Mouse (Mus musculus) midbrain, postnatal 0 days (tissue): ENCODE measurements at regions not wholly inside any gene's neighbourhood (a gene's known extent, or its start where the extent isn't known, plus 50 kb on each side); places are given as distances from the start of the nearest gene placed in this dataset.

Source experiments
- ATAC-seq: fragments of 200-750 bp; cut with Nextera tagmentation; 2 replicates; pipeline ENCODE4 v1.8.0; 2017; ENCODE audit warnings: moderate number of reproducible peaks, mild to moderate bottlenecking, moderate TSS enrichment, moderate library complexity; ENCODE audit not compliant: low FRiP score
- DNase-seq: peaks from one replicate; pipeline ENCODE4 v3.0.0-alpha.2; 2015; ENCODE audit warnings: low spot score
- H3K27ac ChIP-seq: fragments of 300-500 bp; sonication (generic); 2 replicates; pipeline ENCODE4 v1.5.1; 2014; ENCODE audit warnings: low read depth, mild to moderate bottlenecking, low read length, mixed read lengths
- H3K27me3 ChIP-seq: fragments of 300-500 bp; sonication (generic); 2 replicates; pipeline ENCODE4 v1.6.1; 2014; ENCODE audit warnings: low read length, control low read depth, mixed read lengths; ENCODE audit not compliant: insufficient read depth
- H3K36me3 ChIP-seq: fragments of 300-500 bp; sonication (generic); 2 replicates; pipeline ENCODE4 v1.6.1; 2014; ENCODE audit warnings: low read length, control low read depth, mixed read lengths; ENCODE audit not compliant: insufficient read depth
- H3K4me1 ChIP-seq: fragments of 300-500 bp; sonication (generic); 2 replicates; pipeline ENCODE4 v1.6.1; 2014; ENCODE audit warnings: mild to moderate bottlenecking, control low read depth, antibody characterized with exemption, low read length, mixed read lengths; ENCODE audit not compliant: insufficient read depth
- H3K4me2 ChIP-seq: fragments of 300-500 bp; sonication (generic); 2 replicates; pipeline ENCODE4 v1.6.1; 2014; ENCODE audit warnings: low read depth, mild to moderate bottlenecking, low read length, mixed read lengths; ENCODE audit not compliant: poor library complexity, severe bottlenecking
- H3K4me3 ChIP-seq: fragments of 300-500 bp; sonication (generic); 2 replicates; pipeline ENCODE4 v1.5.1; 2014; ENCODE audit warnings: low read depth, mild to moderate bottlenecking, low read length, moderate library complexity
- H3K9ac ChIP-seq: fragments of 300-500 bp; sonication (generic); replicated peaks from 2 replicates; pipeline ENCODE4 v1.6.1; 2014; ENCODE audit warnings: mild to moderate bottlenecking, low read length, moderate library complexity, mixed read lengths; ENCODE audit not compliant: poor library complexity, severe bottlenecking
- H3K9me3 ChIP-seq: fragments of 300-500 bp; sonication (generic); 2 replicates; pipeline ENCODE4 v1.6.1; 2016; ENCODE audit warnings: low read length, control low read depth
- CTCF ChIP-seq: IDR thresholded peaks from 2 replicates; pipeline ENCODE4 v1.5.1; 2016; ENCODE audit warnings: antibody characterized with exemption, mild to moderate bottlenecking
- WGBS: fragments of 180-500 bp; shearing (Covaris S2); extraction: QIAGEN DNeasy Blood & Tissue Kit; methylation state at CpG from one replicate; pipeline ENCODE4 v1.1.7; 2014; 5-methylcytosine and 5-hydroxymethylcytosine counted together

GRCm38 (mm10) chr14:102656235-102656634, 326.2 kb downstream of the Kctd12 start:
- Histone ChIP-seq H3K9me3 (no peaks in the 10 kb centered on the region), H3K27me3 (no peaks in the 10 kb centered on the region), H3K27ac (no peak overlapping the region), H3K36me3 (no peaks in the 10 kb centered on the region), H3K9ac (no peak overlapping the region), H3K4me3 (no peak overlapping the region), H3K4me2 (no peak overlapping the region), H3K4me1 (no peaks in the 10 kb centered on the region)
- ATAC-seq (no peak), DNase-seq (no peak)
- TF ChIP-seq CTCF: no peak
- 76% methylated on average over 1 of the region's 1 CpGs for WGBS

GRCm38 (mm10) chr14:102629601-102630000, 352.8 kb downstream of the Kctd12 start:
- no peaks in the 10 kb centered on the region for H3K9me3 ChIP-seq
- no peaks in the 10 kb centered on the region for H3K36me3 ChIP-seq
- no peak overlapping the region for H3K4me3 ChIP-seq
- no peak overlapping the region for H3K4me2 ChIP-seq
- TF ChIP-seq CTCF: no peak
- H3K27me3 ChIP-seq: no peaks in the 10 kb centered on the region
- ATAC-seq: no peak; the same call in 1 of the 2 replicates
- H3K9ac ChIP-seq: no peak overlapping the region
- H3K27ac ChIP-seq: no peak overlapping the region
- H3K4me1 ChIP-seq: no peaks in the 10 kb centered on the region; the same call in 1 of the 2 replicates
- peak; percentile 65 for DNase-seq
- 57% methylated on average over 2 of the region's 2 CpGs for WGBS

- no peak overlapping the region for H3K4me2 ChIP-seq
- DNase-seq (no peak), ATAC-seq (no peak)
- no peak for TF ChIP-seq CTCF
- no peaks in the 10 kb centered on the region for H3K4me1 ChIP-seq
- H3K9me3 ChIP-seq: no peaks in the 10 kb centered on the region
- H3K36me3 ChIP-seq: no peaks in the 10 kb centered on the region
- no peaks in the 10 kb centered on the region for H3K27me3 ChIP-seq
- no peak overlapping the region for H3K4me3 ChIP-seq
- no peak overlapping the region for H3K9ac ChIP-seq
- no peak overlapping the region for H3K27ac ChIP-seq
Measured at GRCm38 (mm10) chr14:102621546-102621945, 360.9 kb downstream of the Kctd12 start.

GRCm38 (mm10) chr14:102619056-102619455, 363.4 kb downstream of the Kctd12 start:
- TF ChIP-seq CTCF: no peak
- Histone ChIP-seq H3K9me3 (no peaks in the 10 kb centered on the region), H3K4me2 (no peak overlapping the region), H3K9ac (no peak overlapping the region), H3K4me1 (no peaks in the 10 kb centered on the region), H3K36me3 (no peaks in the 10 kb centered on the region), H3K4me3 (no peak overlapping the region), H3K27me3 (no peaks in the 10 kb centered on the region), H3K27ac (no peak overlapping the region)
- WGBS: 61% methylated on average over 4 of the region's 4 CpGs
- no peak for DNase-seq
- ATAC-seq: no peak

- no peak overlapping the region for H3K4me2 ChIP-seq
- no peaks in the 10 kb centered on the region for H3K4me1 ChIP-seq
- no peaks in the 10 kb centered on the region for H3K9me3 ChIP-seq
- no peak for DNase-seq
- ATAC-seq: peak; percentile 38; the same call in 1 of the 2 replicates
- H3K9ac ChIP-seq: no peak overlapping the region
- WGBS: 65% methylated on average over 7 of the region's 7 CpGs
- H3K36me3 ChIP-seq: no peaks in the 10 kb centered on the region
- TF ChIP-seq CTCF: no peak
- H3K4me3 ChIP-seq: no peak overlapping the region
- H3K27me3 ChIP-seq: no peaks in the 10 kb centered on the region
- H3K27ac ChIP-seq: no peak overlapping the region
Measured at GRCm38 (mm10) chr14:102615588-102616309, 366.7 kb downstream of the Kctd12 start.

- Histone ChIP-seq H3K4me3 (no peak overlapping the region), H3K27ac (no peak overlapping the region), H3K4me1 (no peaks in the 10 kb centered on the region), H3K36me3 (no peaks in the 10 kb centered on the region), H3K4me2 (no peak overlapping the region), H3K9me3 (no peaks in the 10 kb centered on the region), H3K27me3 (no peaks in the 10 kb centered on the region), H3K9ac (no peak overlapping the region)
- 83% methylated on average over 5 of the region's 5 CpGs for WGBS
- DNase-seq (no peak), ATAC-seq (no peak)
- TF ChIP-seq CTCF: no peak
Measured at GRCm38 (mm10) chr14:102606055-102606454, 376.4 kb downstream of the Kctd12 start.
